Mouse (Mus musculus): ENCODE data around the gene Dcaf4. TPM values are rescaled to one million over a fixed set of nuclear protein-coding genes. Genes with fewer than 3 reads are reported as not detected.

The Dcaf4 gene
- total RNA-seq, 2 experiments from 2014 or later: 25.8 to 28.9 TPM

- intact Hi-C loops (cut with DNase I): no loop called here
- DNase-seq (ENCODE audit: low spot score in 2 of 2): no peak
Measured at GRCm38 (mm10) chr12:83531992-83532391, 11.7 kb downstream of the Dcaf4 start.

DNA sequence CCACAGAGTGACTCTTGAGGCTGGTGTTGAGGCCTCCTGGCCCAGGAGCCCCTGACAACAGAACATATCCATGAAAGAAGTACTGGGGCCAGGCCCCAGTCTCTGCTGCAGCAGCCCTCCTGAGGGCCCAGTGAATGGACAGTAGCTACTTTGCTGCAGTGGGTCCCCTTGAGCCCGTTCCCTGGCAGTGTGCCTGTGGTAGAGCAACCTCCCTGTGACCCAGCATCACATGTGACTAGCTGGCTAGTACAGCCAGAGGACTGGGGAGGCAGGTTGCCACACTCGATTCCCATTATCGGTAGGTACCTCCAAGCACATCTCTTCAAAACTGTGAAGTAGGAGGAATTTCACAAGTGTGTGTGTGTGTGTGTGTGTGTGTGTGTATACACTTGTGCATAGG, 12.7 kb downstream of the Dcaf4 start:
- intact Hi-C loops (cut with DNase I): no loop called here
- DNase-seq (ENCODE audit: low spot score in 2 of 2): no peak

DNA sequence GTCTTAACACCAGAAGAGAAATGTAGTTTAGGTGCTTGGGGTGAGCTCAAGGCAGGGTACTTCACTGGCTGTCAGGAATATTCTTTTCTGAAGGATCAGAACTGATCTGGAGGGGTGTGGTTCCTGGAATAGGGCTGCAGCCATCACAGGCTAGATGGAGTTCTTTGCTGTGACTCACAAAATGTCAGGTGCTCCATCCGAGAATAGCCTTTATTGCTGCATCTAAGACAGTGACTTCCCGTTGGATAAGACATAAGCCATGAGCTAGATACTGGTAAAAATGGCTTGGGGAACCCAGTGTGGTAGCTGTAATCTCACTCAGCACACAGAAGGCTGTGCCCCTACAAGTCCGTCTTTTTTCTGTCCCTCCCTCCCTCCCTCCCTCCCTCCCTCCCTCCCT, 13.9 kb downstream of the Dcaf4 start:
- peak in 1 of 2 experiments; percentile 58 for DNase-seq (ENCODE audit: low spot score in 2 of 2)
- intact Hi-C loops (cut with DNase I): no loop called here

DNA sequence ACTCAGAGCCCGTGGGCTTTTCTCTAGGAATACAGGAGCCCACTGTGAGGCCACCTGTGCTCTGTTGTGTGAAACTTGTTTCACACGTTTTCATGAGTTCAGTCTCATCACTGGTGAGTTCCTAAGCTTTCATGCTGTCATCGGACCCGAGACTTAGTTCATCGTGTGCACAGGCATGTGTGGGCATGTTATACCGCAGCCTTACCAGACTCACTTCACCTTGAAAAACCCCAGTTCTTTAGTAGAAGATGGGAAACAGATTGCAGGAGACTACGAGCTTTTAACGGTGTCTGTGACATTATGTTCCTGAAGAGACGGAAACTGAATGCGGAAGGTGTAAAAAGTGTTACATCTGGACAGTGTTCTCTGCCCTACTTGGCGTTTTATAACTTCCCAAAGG, 15.2 kb downstream of the Dcaf4 start:
- peak in 1 of 2 experiments; percentile 59 for DNase-seq (ENCODE audit: low spot score in 2 of 2)
- intact Hi-C loops (cut with DNase I): no loop called here

DNA sequence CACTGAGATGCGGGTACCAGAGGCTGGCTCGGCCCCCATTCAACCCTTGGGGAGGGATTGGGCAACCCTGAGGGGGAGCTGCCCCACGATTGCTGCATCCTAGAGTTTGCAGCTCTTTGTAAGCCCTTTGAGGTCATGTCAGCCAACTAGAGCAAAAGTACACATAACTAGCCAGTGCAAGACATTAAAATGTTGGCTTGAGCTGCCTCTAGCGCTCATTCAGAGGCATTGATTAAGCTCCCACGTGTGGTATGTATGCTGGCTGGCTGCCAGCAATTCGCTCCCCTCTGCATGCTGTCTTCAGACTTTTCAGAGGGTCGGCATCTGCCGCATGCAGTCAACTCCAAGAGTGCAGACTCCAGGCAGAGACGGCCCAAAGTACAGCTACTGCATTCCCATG, 15.8 kb downstream of the Dcaf4 start:
- intact Hi-C loops (cut with DNase I): no loop called here
- no peak for DNase-seq (ENCODE audit: low spot score in 2 of 2)

DNA sequence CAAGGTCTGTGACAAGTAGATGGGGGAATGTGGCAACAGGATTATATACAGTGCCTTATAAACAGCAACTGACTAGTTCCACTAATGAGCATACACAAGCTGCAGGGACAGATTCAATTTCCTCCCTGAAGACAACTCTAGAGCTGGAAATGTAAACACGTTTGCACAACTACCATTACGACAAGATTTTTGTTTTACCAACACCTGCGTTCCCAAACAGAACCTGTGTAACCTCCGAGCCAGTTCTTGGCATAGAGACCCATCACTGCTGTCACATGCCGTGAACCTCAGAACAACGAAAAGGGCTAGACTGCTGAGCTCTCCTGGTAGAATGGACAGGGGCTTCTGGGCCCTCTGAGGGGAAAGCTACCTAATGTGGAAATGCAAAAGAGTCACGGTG, 23.7 kb downstream of the Dcaf4 start:
- intact Hi-C loops (cut with DNase I): no loop called here
- no peak for DNase-seq (ENCODE audit: low spot score in 2 of 2)

DNA sequence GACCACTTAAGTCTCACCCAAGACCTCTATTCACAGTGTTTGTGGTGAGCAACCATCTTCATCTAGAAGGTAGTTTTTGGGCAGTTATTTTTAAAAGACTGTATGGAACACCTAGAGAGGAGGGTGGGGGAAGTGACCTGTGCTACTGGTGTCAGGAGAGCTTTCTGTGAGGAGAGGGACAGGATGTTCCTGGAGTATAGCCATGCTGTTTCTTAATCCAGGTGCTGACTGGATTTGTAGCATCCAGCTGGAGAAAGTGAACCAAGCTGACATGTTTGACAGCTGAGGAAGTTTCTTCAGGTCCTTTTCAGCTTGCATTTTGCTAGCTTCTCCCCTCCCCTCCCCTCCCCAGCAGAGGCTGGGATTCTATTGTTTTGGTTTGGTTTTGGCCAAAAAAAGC, 24.5 kb downstream of the Dcaf4 start:
- DNase-seq (ENCODE audit: low spot score in 2 of 2): no peak
- intact Hi-C loops (cut with DNase I): no loop called here

GRCm38 (mm10) chr12:83551305-83551704, 31.0 kb downstream of the Dcaf4 start:
- intact Hi-C loops (cut with DNase I): no loop called here
- DNase-seq (ENCODE audit: low spot score in 2 of 2): no peak

- DNase-seq (ENCODE audit: low spot score in 2 of 2): no peak
- intact Hi-C loops (cut with DNase I): no loop called here
Measured at GRCm38 (mm10) chr12:83553816-83554215, 33.5 kb downstream of the Dcaf4 start.

GRCm38 (mm10) chr12:83555605-83556004, 35.3 kb downstream of the Dcaf4 start:
- intact Hi-C loops (cut with DNase I): no loop called here
- DNase-seq (ENCODE audit: low spot score in 2 of 2): no peak

DNA sequence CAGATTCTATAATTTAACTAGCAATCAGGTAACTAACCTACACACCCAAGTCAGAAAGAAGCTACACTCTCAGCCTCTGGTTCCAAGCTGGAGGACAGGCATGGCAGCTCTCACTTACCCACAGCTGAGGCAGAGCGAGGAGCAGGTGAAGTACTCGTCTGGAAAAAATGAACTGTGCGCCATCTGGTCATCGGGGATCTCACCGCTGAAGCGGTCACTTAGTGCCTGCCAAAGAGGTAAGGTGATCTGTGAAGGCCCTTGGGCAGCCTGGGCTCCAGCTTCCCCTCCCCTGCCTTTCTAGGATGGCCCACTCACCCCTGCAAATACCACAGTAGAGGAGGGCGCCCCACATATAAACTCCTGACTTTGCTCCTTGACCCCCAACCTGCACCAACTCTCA, 38.2 kb downstream of the Dcaf4 start:
- DNase-seq (ENCODE audit: low spot score in 2 of 2): no peak
- intact Hi-C loops (cut with DNase I): no loop called here

- intact Hi-C loops (cut with DNase I): no loop called here
- DNase-seq (ENCODE audit: low spot score in 2 of 2): no peak
Measured at GRCm38 (mm10) chr12:83560189-83560588, 39.9 kb downstream of the Dcaf4 start.

- intact Hi-C loops (cut with DNase I): no loop called here
Measured at GRCm38 (mm10) chr12:83562589-83562988, 42.3 kb downstream of the Dcaf4 start.

DNA sequence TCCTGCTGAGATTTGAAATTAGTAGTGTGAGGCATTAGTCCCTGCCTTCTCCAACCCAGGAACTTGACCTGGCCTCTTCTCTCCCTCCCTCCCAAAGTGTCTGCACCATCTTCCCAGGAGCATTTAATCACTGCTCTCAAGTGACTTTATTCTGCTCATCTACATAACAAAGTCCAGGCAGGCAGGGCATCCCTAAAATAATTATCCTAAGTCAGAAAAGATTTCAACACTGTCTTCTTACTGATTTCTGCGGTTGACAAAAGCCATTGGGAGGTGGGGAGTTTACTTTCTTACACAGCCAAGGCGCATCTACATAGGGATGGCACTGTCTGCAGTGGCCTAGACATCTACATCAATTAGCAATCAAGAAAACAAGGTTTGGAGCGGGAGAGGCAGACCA, 49.6 kb downstream of the Dcaf4 start:
- DNase-seq (ENCODE audit: low spot score in 2 of 2): no peak
- intact Hi-C loops (cut with DNase I): no loop called here

More at GRCm38 (mm10) chr12:83562589-83562988, 42.3 kb downstream of the Dcaf4 start:
- DNase-seq (ENCODE audit: low spot score in 2 of 2): no peak

GRCm38 (mm10) chr12:83572717-83573116, 52.5 kb downstream of the Dcaf4 start:
- DNase-seq (ENCODE audit: low spot score in 2 of 2): no peak
- intact Hi-C loops (cut with DNase I): no loop called here

- DNase-seq (ENCODE audit: low spot score in 2 of 2): no peak
- intact Hi-C loops (cut with DNase I): no loop called here
Measured at GRCm38 (mm10) chr12:83577445-83577844, 57.2 kb downstream of the Dcaf4 start.

DNA sequence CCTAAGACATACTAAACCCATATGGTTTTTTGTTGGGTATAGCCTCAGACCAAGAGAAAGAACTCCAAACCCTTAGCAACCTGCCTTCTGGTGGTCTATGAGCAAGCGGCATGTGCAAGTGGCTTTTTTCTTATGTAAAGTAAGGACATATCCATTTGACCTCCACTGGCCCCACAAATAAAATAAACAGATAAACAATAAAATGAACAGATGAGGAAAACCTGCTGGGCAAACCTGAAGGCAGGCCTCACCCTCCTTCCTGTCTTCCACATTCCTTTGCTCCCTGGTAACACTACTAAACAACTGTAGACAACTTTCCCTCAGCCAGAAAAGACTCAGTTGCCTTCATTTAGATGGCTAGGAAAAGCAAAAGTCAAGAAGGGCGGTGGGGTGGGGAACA, 58.1 kb downstream of the Dcaf4 start:
- no peak for DNase-seq (ENCODE audit: low spot score in 2 of 2)
- intact Hi-C loops (cut with DNase I): no loop called here

- intact Hi-C loops (cut with DNase I): no loop called here
- no peak for DNase-seq (ENCODE audit: low spot score in 2 of 2)
Measured at GRCm38 (mm10) chr12:83578896-83579569, 58.8 kb downstream of the Dcaf4 start.

- DNase-seq (ENCODE audit: low spot score in 2 of 2): no peak
Measured at GRCm38 (mm10) chr12:83580283-83580682, 60.0 kb downstream of the Dcaf4 start.

GRCm38 (mm10) chr12:83582106-83582505, 61.8 kb downstream of the Dcaf4 start:
- intact Hi-C loops (cut with DNase I): no loop called here

More at GRCm38 (mm10) chr12:83580283-83580682, 60.0 kb downstream of the Dcaf4 start:
- intact Hi-C loops (cut with DNase I): no loop called here

DNA sequence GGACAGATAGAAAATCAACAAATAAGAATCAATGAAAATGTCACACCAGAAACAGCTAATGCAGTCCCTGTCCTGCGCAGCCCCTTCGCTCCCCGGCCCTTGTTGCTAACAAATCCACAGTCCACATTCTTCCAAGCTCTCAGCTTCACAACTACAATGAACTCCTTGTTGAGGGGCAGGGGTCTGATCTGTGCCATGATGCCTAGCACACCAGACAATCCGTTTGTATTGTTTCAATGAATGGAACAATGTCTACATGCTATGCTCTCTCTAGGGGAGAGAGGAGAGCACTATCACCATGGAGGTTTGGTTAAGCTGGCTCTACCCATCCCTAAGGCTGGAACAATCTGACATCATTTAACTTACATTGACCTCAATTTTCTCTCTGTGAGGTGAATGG, 62.5 kb downstream of the Dcaf4 start:
- intact Hi-C loops (cut with DNase I): no loop called here
- DNase-seq (ENCODE audit: low spot score in 2 of 2): no peak

More at GRCm38 (mm10) chr12:83582106-83582505, 61.8 kb downstream of the Dcaf4 start:
- DNase-seq (ENCODE audit: low spot score in 2 of 2): no peak

DNA sequence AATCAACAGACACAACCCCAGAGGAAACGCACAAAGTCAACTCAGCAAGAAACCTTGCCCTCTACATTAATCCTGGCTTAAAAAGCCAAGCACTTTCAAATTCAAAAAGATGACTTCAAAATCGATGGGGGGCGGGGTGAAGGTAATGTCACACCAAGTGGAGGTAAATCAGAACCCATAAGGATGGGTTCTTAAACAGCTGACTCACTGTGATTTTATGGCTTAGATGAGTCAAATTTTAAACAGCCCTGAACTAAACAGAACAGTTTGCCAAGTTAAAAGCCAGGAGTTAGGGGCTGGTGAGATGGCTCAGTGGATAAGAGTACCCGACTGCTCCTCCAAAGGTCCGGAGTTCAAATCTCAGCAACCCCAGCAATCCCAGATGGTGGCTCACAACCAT, 66.4 kb downstream of the Dcaf4 start:
- no peak for DNase-seq (ENCODE audit: low spot score in 2 of 2)

More for the DNA sequence above, 66.4 kb downstream of the Dcaf4 start:
- intact Hi-C loops (cut with DNase I): no loop called here
